Mouse (Mus musculus) G1E (cell line): Measurements from ENCODE around the gene Gabrg3. TPM values are rescaled to one million over a fixed set of nuclear protein-coding genes. Genes with fewer than 3 reads are reported as not detected.

Experiments
- ATAC-seq: 2 replicates; pipeline ENCODE4 v1.8.0; 2016; ENCODE audit warnings: mild to moderate bottlenecking; ENCODE audit not compliant: insufficient number of reproducible peaks, poor library complexity, low FRiP score, severe bottlenecking; ENCODE audit errors: extremely low read depth
- DNase-seq: peaks from one replicate; pipeline ENCODE4 v3.0.0; 2012; ENCODE audit warnings: low spot score
- H3K27me3 ChIP-seq: 2 replicates; pipeline ENCODE4 v1.6.1; 2012; ENCODE audit warnings: mild to moderate bottlenecking, low read length, inconsistent platforms; ENCODE audit not compliant: insufficient read depth
- H3K36me3 ChIP-seq: replicated peaks from 2 replicates; pipeline ENCODE3; 2012; ENCODE audit warnings: mild to moderate bottlenecking, inconsistent platforms
- H3K4me1 ChIP-seq: 2 replicates; pipeline ENCODE4 v1.6.1; 2012; ENCODE audit warnings: low read depth, low read length, inconsistent platforms, mixed read lengths; ENCODE audit not compliant: insufficient read depth
- H3K4me3 ChIP-seq: 2 replicates; pipeline ENCODE4 v1.5.1; 2012; ENCODE audit warnings: low read depth, mild to moderate bottlenecking, inconsistent platforms, low read length, moderate library complexity, mixed read lengths
- H3K9me3 ChIP-seq: replicated peaks from 2 replicates; pipeline ENCODE4 v1.6.1; 2012; ENCODE audit warnings: inconsistent platforms
- CTCF ChIP-seq: IDR thresholded peaks from 2 replicates; pipeline ENCODE4 v1.5.1; 2012; ENCODE audit warnings: low read depth, low read length, inconsistent platforms, mixed read lengths
- GATA1 ChIP-seq: IDR thresholded peaks from 2 replicates; pipeline ENCODE4 v1.6.1; 2012; ENCODE audit warnings: borderline replicate concordance, low read length, inconsistent platforms, mixed read lengths
- GATA2 ChIP-seq: IDR thresholded peaks from 2 replicates; pipeline ENCODE4 v1.6.1; 2012; ENCODE audit warnings: low read depth, low read length, inconsistent platforms, borderline replicate concordance
- POLR2AphosphoS5 ChIP-seq: IDR thresholded peaks from 2 replicates; pipeline ENCODE4 v1.6.1; 2012; ENCODE audit warnings: low read depth, low read length, inconsistent platforms; ENCODE audit not compliant: insufficient replicate concordance
- TAL1 ChIP-seq: conservative IDR thresholded peaks from 2 replicates; pipeline ENCODE4 v1.6.1; 2012; ENCODE audit warnings: low read depth, low read length, inconsistent platforms, mixed read lengths
- polyA plus RNA-seq: library from polyadenylated mRNA; stranded (reverse); fragments of >175 nt; gene quantifications from 2 replicates; pipeline ENCODE4 v1.2.3, GENCODE M21; 2012
- total RNA-seq, 2 experiments: library from RNA; stranded (forward) in 1 of 2; stranded (reverse) in 1 of 2; fragments of 200-1000 nt in 1 of 2; fragments of >200 nt in 1 of 2; fragmentation: Nextera tagmentation in 1 of 2; gene quantifications; 2 replicates each; pipeline ENCODE4 v1.2.3; 2014 to 2017

Gabrg3 gene
- total RNA-seq (2014; fragmentation: Nextera tagmentation) (not detected in 2 replicates), total RNA-seq (2017) (under 0.01 and 0.27 TPM in 2 replicates), polyA plus RNA-seq (0.02 TPM in 1 of 2 replicates, not detected in the other)

- Histone ChIP-seq H3K4me3 (no peak within 1 kb of the TSS), H3K4me1 (no peaks in the 10 kb centered on the region), H3K36me3 (no peaks in the 10 kb centered on the region), H3K27me3 (no peaks in the 10 kb centered on the region), H3K9me3 (peaks cover 22% of the 10 kb centered on the region)
- no peak for TF ChIP-seq TAL1
- DNase-seq (no peak), ATAC-seq (no peak)
These were observed at the start of gene Gabrg3 for GRCm38 (mm10) chr7:57386517-57387340. Gene Gabrg3 (minus strand): TSS chr7:57387188.

- DNase-seq (no peak), ATAC-seq (no peak)
- Histone ChIP-seq H3K36me3 (no peaks in the 10 kb centered on the region), H3K4me3 (no peak overlapping the region), H3K9me3 (peaks cover 19% of the 10 kb centered on the region), H3K27me3 (no peaks in the 10 kb centered on the region), H3K4me1 (no peaks in the 10 kb centered on the region)
- no peak for TF ChIP-seq GATA1
These were observed 35.7 kb upstream of the Gabrg3 start for GRCm38 (mm10) chr7:57422675-57423074.

- Histone ChIP-seq H3K36me3 (no peaks in the 10 kb centered on the region), H3K4me3 (no peak overlapping the region), H3K27me3 (no peaks in the 10 kb centered on the region), H3K4me1 (no peaks in the 10 kb centered on the region), H3K9me3 (peaks cover 19% of the 10 kb centered on the region)
- TF ChIP-seq CTCF (no peak), TAL1 (no peak), GATA1 (no peak), GATA2 (no peak), POLR2AphosphoS5 (no peak)
- no peak for ATAC-seq
- DNase-seq, result no peak
These were observed 34.1 kb upstream of the Gabrg3 start for GRCm38 (mm10) chr7:57421044-57421443.

GRCm38 (mm10) chr7:57419392-57419791 lies 32.4 kb upstream of the Gabrg3 start, which contains the start of gene Gabrb3:
Gene Gabrb3 (plus strand): TSS chr7:57419692.
- H3K36me3 ChIP-seq, result no peaks in the 10 kb centered on the region
- no peak within 1 kb of the TSS for H3K4me3 ChIP-seq
- DNase-seq (no peak), ATAC-seq (no peak)
- TF ChIP-seq GATA2, result no peak
- no peak for TF ChIP-seq GATA1
- TF ChIP-seq CTCF, result no peak
- no peak for TF ChIP-seq TAL1
- no peak for TF ChIP-seq POLR2AphosphoS5
- H3K9me3 ChIP-seq, result peaks cover 19% of the 10 kb centered on the region
- H3K4me1 ChIP-seq, result no peaks in the 10 kb centered on the region
- no peaks in the 10 kb centered on the region for H3K27me3 ChIP-seq

- no peaks in the 10 kb centered on the region for H3K36me3 ChIP-seq
- peaks cover 12% of the 10 kb centered on the region for H3K9me3 ChIP-seq
- H3K4me3 ChIP-seq, result no peak overlapping the region
- no peak for DNase-seq
- H3K27me3 ChIP-seq, result no peaks in the 10 kb centered on the region
- no peaks in the 10 kb centered on the region for H3K4me1 ChIP-seq
- TF ChIP-seq POLR2AphosphoS5, result no peak
- TF ChIP-seq CTCF, result no peak
- TF ChIP-seq TAL1, result no peak
- TF ChIP-seq GATA1, result no peak
- no peak for TF ChIP-seq GATA2
- ATAC-seq, result no peak
These were observed 25.9 kb upstream of the Gabrg3 start for GRCm38 (mm10) chr7:57412896-57413295.

- DNase-seq, result no peak
- Histone ChIP-seq H3K9me3 (peaks cover 16% of the 10 kb centered on the region), H3K27me3 (no peaks in the 10 kb centered on the region), H3K4me1 (no peaks in the 10 kb centered on the region), H3K36me3 (no peaks in the 10 kb centered on the region), H3K4me3 (no peak overlapping the region)
- TF ChIP-seq POLR2AphosphoS5 (no peak), GATA1 (no peak), TAL1 (no peak), GATA2 (no peak), CTCF (no peak)
- no peak for ATAC-seq
These were observed 24.2 kb upstream of the Gabrg3 start for GRCm38 (mm10) chr7:57411163-57411562.

GRCm38 (mm10) chr7:57393551-57393950 lies 6.6 kb upstream of the Gabrg3 start:
- no peaks in the 10 kb centered on the region for H3K36me3 ChIP-seq
- no peak for DNase-seq
- no peak for TF ChIP-seq POLR2AphosphoS5
- no peak for TF ChIP-seq TAL1
- TF ChIP-seq CTCF, result no peak
- no peak for TF ChIP-seq GATA2
- TF ChIP-seq GATA1, result no peak
- no peak for ATAC-seq
- 0 out of 2 replicates have a peak, but pooled peaks cover 4% of the 10 kb centered on the region for H3K9me3 ChIP-seq
- H3K4me3 ChIP-seq, result no peak overlapping the region
- H3K4me1 ChIP-seq, result no peaks in the 10 kb centered on the region
- no peaks in the 10 kb centered on the region for H3K27me3 ChIP-seq
